Mouse (Mus musculus) CH12.LX (cell line): ENCODE results near the gene Dennd2c.

Experiments used
- BHLHE40 ChIP-seq: IDR thresholded peaks from 2 replicates; pipeline ENCODE4 v1.6.1; 2011; ENCODE audit warnings: mild to moderate bottlenecking, low read depth, low read length, improper control_type of control experiment
- CHD2 ChIP-seq: IDR thresholded peaks from 2 replicates; pipeline ENCODE4 v1.6.1; 2011; ENCODE audit warnings: low read length, improper control_type of control experiment
- CTCF ChIP-seq, 2 experiments: IDR thresholded peaks in 1 of 2; conservative IDR thresholded peaks in 1 of 2; 2 replicates each; pipeline ENCODE4 v1.5.1; 2011 to 2012; ENCODE audit warnings: low read depth in 2 of 2, low read length in 2 of 2, improper control_type of control experiment in 1 of 2, inconsistent platforms in 1 of 2, mild to moderate bottlenecking in 1 of 2, moderate library complexity in 1 of 2
- EP300 ChIP-seq: IDR thresholded peaks from 2 replicates; pipeline ENCODE4 v1.6.1; 2011; ENCODE audit warnings: low read length, improper control_type of control experiment
- PAX5 ChIP-seq: IDR thresholded peaks from 2 replicates; pipeline ENCODE4 v1.6.1; 2012; ENCODE audit warnings: low read length, inconsistent platforms, mixed read lengths
- POLR2A ChIP-seq: IDR thresholded peaks from 2 replicates; pipeline ENCODE4 v1.6.1; 2011; ENCODE audit warnings: low read depth, mild to moderate bottlenecking, improper control_type of control experiment, low read length
- POLR2AphosphoS2 ChIP-seq: IDR thresholded peaks from 2 replicates; pipeline ENCODE4 v1.6.1; 2011; ENCODE audit warnings: low read depth, low read length, improper control_type of control experiment

DNA sequence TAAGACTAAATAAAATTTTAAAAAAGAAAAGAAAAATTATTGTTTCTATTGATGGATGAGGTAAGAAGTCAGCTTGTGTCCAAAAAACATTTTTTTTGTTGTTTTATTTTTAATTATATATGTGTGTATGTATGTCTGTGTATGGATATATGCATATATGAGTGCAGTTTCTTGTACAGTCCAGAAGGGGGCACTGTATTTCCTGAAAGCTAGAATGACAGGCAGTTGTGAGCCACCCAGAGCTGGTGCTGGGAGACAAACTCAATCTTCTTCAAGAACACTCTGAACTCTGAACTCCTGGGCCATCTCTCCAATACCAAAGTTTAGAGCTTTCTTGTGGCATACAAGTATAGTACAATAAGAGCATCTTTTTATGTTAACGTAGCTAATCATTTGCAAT lies 101.2 kb downstream of the Dennd2c start:
- TF ChIP-seq POLR2AphosphoS2 (no peak), CTCF (conservative IDR thresholded peaks at IDR 0.05 in 1 of 2, IDR thresholded peaks at IDR 0.05 in 1 of 2; ENCODE audit: low read depth in 2 of 2, low read length in 2 of 2) (0 out of 4 replicates have a peak, but pooled peaks of 1 of the 2 experiments have one; percentile 4), CHD2 (no peak), POLR2A (no peak), BHLHE40 (no peak), PAX5 (no peak), EP300 (no peak)
